Mouse (Mus musculus): ENCODE results near the gene Pi4k2a. TPM values are rescaled to one million over a fixed set of nuclear protein-coding genes. Genes with fewer than 3 reads are reported as not detected.

Gene Pi4k2a
- 26.1 and 34.8 TPM in 2 replicates for polyA plus RNA-seq (2012; rRNA removed)

DNA sequence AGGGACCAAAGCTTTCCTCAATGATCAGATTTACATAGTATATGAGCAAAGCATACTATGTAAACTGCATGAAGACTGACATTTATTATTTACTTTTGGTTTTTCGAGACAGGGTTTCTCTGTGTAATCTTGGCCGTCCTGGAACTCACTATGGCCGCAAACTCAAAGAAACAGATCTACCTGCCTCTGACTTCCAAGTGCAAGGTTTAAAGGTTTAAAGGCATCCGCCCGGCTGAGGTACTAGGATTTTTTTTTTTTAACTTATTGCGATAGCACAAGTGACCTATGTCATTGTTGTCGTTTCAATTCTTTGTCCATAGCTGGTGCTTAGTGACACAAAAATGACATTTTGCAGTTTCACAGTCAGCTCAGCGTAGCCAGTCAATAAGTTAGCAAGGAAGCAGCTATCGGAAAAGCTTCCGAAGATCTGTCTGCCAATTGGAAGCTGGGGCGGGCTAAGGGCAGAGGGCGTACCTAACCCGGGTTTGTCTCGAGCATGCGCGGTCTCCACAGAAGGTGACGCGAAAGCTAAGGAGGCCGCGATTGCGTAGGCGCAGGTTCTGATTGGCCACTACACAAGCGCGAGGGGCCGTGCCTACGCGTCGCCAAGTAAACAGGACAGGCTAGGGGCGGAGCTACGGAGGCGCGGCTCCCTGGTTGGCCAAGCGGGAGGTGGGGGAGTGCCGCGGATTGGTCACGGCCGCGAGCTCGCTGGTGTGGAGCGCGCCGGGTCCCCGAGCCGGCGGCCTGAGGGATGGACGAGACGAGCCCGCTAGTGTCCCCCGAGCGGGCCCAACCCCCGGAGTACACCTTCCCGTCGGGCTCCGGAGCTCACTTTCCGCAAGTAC is at the start of gene Pi4k2a:
Gene Pi4k2a, plus strand, starts transcription at position 723 of the 848 bp plus-strand sequence.

GRCm38 (mm10) chr19:42045269-42046102 is 44.8 kb upstream of the Pi4k2a start, which contains the start of gene Hoga1:
Gene Hoga1, plus strand, starts transcription at chr19:42045610.

DNA sequence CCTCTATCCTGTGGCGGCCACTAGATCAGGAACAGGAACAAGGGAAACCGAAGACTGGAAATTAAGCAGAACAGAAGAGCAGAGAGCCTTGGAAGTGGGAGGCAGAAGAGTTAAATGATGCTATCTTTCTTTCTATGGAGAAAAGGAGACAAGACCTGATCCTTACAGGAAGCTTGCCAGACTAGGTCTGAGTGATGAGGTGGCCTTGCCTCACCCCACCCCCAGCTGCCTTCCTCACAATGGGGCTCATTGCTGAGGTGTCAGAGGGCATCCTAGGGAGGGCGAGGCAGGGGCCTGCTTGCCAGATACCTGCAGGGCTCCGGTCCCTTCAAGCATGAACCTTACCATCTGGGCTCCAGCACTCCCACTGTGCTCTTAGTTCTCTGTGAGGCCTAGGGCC is 38.3 kb upstream of the Pi4k2a start, which contains the start of gene 4933411K16Rik:
Gene 4933411K16Rik, plus strand, starts transcription at position 301 of the 400 bp plus-strand sequence.

GRCm38 (mm10) chr19:42086166-42086565 is 4.1 kb upstream of the Pi4k2a start, which contains the start of gene Morn4:
Gene Morn4, minus strand, starts transcription at chr19:42086357.

DNA sequence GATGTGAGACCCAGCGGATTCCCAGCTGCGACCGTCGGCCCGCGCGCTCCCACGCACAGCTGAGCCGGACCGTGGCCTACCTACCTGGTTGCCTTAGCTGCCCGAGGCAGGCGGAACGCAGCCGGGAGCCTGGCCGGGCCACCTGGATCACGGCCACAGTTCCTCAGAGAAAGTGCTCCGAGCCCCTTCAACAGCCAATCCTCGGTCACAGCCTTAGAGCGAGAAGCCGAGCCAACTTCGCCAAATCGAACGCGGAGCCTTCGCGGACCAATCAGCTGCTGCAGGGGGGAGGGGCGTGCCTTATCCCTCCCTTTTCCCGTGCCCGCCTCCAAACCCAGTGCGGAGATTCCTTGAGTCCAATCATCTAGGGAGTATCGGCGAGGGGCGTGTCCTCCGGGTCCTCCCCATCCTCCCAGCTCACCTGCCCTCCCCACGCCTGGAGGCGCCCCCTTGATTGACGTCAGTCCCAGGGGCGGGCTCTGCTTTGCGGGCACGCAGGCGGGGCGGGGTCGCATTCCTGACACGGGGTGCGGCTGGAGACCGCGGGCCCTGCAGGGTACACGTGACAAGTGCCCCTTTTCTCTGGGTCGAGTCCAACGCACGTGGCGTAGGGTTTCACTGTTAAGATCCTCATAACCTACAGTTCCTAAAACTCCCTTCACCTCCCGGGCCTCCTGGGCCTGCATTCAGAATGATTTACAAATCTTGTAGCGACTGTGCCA is 38.7 kb downstream of the Pi4k2a start, which contains the start of gene Avpi1:
Gene Avpi1, minus strand, starts transcription at position 273 of the 722 bp plus-strand sequence.

GRCm38 (mm10) chr19:42147170-42147768 is 57.0 kb downstream of the Pi4k2a start, which contains the start of gene Marveld1:
Gene Marveld1, plus strand, starts transcription at chr19:42147400.

DNA sequence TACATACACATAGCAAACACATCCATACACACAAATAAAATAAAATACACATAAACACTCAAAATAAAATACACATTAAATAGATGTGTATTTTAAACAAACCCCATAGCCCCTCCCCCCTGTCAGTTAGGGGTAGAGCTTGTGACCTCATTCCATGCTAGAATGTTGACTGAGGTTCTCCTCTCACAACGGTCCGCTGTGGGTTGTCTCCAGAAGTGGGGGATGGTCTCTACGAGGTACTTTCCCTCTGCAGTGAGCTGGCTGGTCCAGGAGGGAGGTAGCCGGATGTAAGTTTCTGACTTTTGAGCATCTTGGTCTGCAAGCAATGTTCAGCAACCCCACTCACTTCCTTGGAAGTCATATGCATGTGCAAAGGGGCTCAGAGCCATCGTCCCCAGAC is 73.5 kb downstream of the Pi4k2a start, which contains the start of gene Zfyve27:
Gene Zfyve27, plus strand, starts transcription at position 188 of the 400 bp plus-strand sequence.

Other genes starting within 250 kb of the Pi4k2a start
- 55.7 and 56.1 TPM in 2 replicates for gene Frat2, start 242.3 kb upstream of the Pi4k2a start, polyA plus RNA-seq (2012; rRNA removed)
- 4.1 and 5.0 TPM in 2 replicates for gene Rrp12, start 194.3 kb upstream of the Pi4k2a start, polyA plus RNA-seq (2012; rRNA removed)
- gene Pgam1, start 178.5 kb upstream of the Pi4k2a start, polyA plus RNA-seq (2012; rRNA removed): 261 and 284 TPM in 2 replicates
- gene Exosc1, start 157.0 kb upstream of the Pi4k2a start, polyA plus RNA-seq (2012; rRNA removed): 7.6 and 9.4 TPM in 2 replicates
- 66.0 and 96.7 TPM in 2 replicates for gene Zdhhc16, start 157.0 kb upstream of the Pi4k2a start, polyA plus RNA-seq (2012; rRNA removed)
- gene Mms19, start 109.3 kb upstream of the Pi4k2a start, polyA plus RNA-seq (2012; rRNA removed): 45.4 and 48.2 TPM in 2 replicates
- gene Ubtd1, start 108.7 kb upstream of the Pi4k2a start, polyA plus RNA-seq (2012; rRNA removed): 19.7 and 20.1 TPM in 2 replicates
- gene Ankrd2, start 54.5 kb upstream of the Pi4k2a start, polyA plus RNA-seq (2012; rRNA removed): 0.17 and 0.21 TPM in 2 replicates
- 6.0 and 7.8 TPM in 2 replicates for gene Hoga1, start 44.9 kb upstream of the Pi4k2a start, polyA plus RNA-seq (2012; rRNA removed)
- gene 4933411K16Rik, start 38.2 kb upstream of the Pi4k2a start, polyA plus RNA-seq (2012; rRNA removed): 0.23 and 0.31 TPM in 2 replicates
- gene Morn4, start 4.1 kb upstream of the Pi4k2a start, polyA plus RNA-seq (2012; rRNA removed): 3.4 and 3.5 TPM in 2 replicates
- gene Avpi1, start 38.6 kb downstream of the Pi4k2a start, polyA plus RNA-seq (2012; rRNA removed): 17.5 and 18.3 TPM in 2 replicates
- gene Marveld1, start 56.9 kb downstream of the Pi4k2a start, polyA plus RNA-seq (2012; rRNA removed): 120 and 135 TPM in 2 replicates
- 41.8 and 42.8 TPM in 2 replicates for gene Zfyve27, start 73.5 kb downstream of the Pi4k2a start, polyA plus RNA-seq (2012; rRNA removed)
- gene Sfrp5, start 111.8 kb downstream of the Pi4k2a start, polyA plus RNA-seq (2012; rRNA removed): 6.6 and 7.4 TPM in 2 replicates
- 1.3 and 1.4 TPM in 2 replicates for gene Golga7b, start 157.1 kb downstream of the Pi4k2a start, polyA plus RNA-seq (2012; rRNA removed)